Mouse (Mus musculus) lung, adult 2 months (tissue): ENCODE measurements around the gene Wdr19. TPM values are rescaled to one million over a fixed set of nuclear protein-coding genes. Genes with fewer than 3 reads are reported as not detected.
"Not testable (repeated sequence)": the region's sequence is repeated elsewhere in the genome, so short reads cannot be mapped to it uniquely, and the experiment has no call there.

Source experiments
- DNase-seq: peaks from one replicate; pipeline ENCODE4 v3.0.0; 2022
- H3K4me1 ChIP-seq: fragments of 200-500 bp; 2 replicates; pipeline ENCODE4 v1.6.1; 2011; ENCODE audit warnings: low read length; ENCODE audit not compliant: control insufficient read depth, insufficient read depth
- H3K4me3 ChIP-seq: fragments of 200-500 bp; replicated peaks from 2 replicates; pipeline ENCODE3; 2011; ENCODE audit warnings: low read depth, mild to moderate bottlenecking, control low read depth, low read length; ENCODE audit errors: extremely low read depth
- CTCF ChIP-seq: fragments of 200-500 bp; IDR thresholded peaks from 2 replicates; pipeline ENCODE4 v1.5.1; 2011; ENCODE audit warnings: mild to moderate bottlenecking, low read length, control low read depth; ENCODE audit not compliant: insufficient read depth
- POLR2A ChIP-seq: fragments of 200-500 bp; IDR thresholded peaks from 2 replicates; pipeline ENCODE4 v1.6.1; 2011; ENCODE audit warnings: low read depth, mild to moderate bottlenecking, control low read depth, low read length, borderline replicate concordance; ENCODE audit errors: extremely low read depth
- WGBS: fragments of 180-500 bp; shearing (Covaris S2); methylation state at CpG from one replicate; pipeline ENCODE4 v1.1.7; 2018; 5-methylcytosine and 5-hydroxymethylcytosine counted together
- polyA plus RNA-seq: library from polyadenylated mRNA; depleted of rRNA; stranded (reverse); fragments of >200 nt; gene quantifications from 2 replicates; pipeline ENCODE4 v1.2.3, GENCODE M21; 2012; rRNA removed

The Wdr19 gene
- polyA plus RNA-seq, 1 experiment, result 6.4 TPM

- no peak for TF ChIP-seq POLR2A
- TF ChIP-seq CTCF, result no peak
- H3K4me1 ChIP-seq, result 0 out of 2 replicates have a peak, but pooled peaks cover 2% of the 10 kb centered on the region
- 72% methylated on average over 6 of the region's 6 CpGs for WGBS
- DNase-seq, result no peak
- no peak overlapping the region for H3K4me3 ChIP-seq
These were observed 94.1 kb downstream of the Wdr19 start for GRCm38 (mm10) chr5:65293627-65294026.

- TF ChIP-seq CTCF, result no peak
- TF ChIP-seq POLR2A, result no peak
- DNase-seq, result no peak
- H3K4me1 ChIP-seq, result 0 out of 2 replicates have a peak, but pooled peaks cover 2% of the 10 kb centered on the region
- no peak overlapping the region for H3K4me3 ChIP-seq
- 20% methylated on average over 2 of the region's 2 CpGs for WGBS
These were observed 94.8 kb downstream of the Wdr19 start for GRCm38 (mm10) chr5:65294270-65294669.

- Histone ChIP-seq H3K4me3 (no peak overlapping the region), H3K4me1 (0 out of 2 replicates have a peak, but pooled peaks cover 2% of the 10 kb centered on the region)
- TF ChIP-seq POLR2A (no peak), CTCF (no peak)
- 74% methylated on average over 7 of the region's 7 CpGs for WGBS
- DNase-seq, result no peak
These were observed 98.9 kb downstream of the Wdr19 start for GRCm38 (mm10) chr5:65298167-65298950.

- not testable (repeated sequence) for H3K4me3 ChIP-seq, H3K4me1 ChIP-seq, DNase-seq
- WGBS, result 92% methylated on average over 1 of the region's 1 CpGs
These were observed 100.1 kb downstream of the Wdr19 start for GRCm38 (mm10) chr5:65299623-65300022.

- 93% methylated on average over 9 of the region's 9 CpGs for whole genome bisulfite sequencing
- TF ChIP-seq CTCF (no peak), POLR2A (no peak)
These were observed 100.6 kb downstream of the Wdr19 start for GRCm38 (mm10) chr5:65300121-65300520.

GRCm38 (mm10) chr5:65305516-65305915 lies 106.0 kb downstream of the Wdr19 start:
- H3K4me3 ChIP-seq, result no peak overlapping the region
- 82% methylated on average over 9 of the region's 9 CpGs for WGBS
- no peaks in the 10 kb centered on the region for H3K4me1 ChIP-seq
- TF ChIP-seq POLR2A (no peak), CTCF (no peak)
- DNase-seq, result no peak

More at GRCm38 (mm10) chr5:65300121-65300520, 100.6 kb downstream of the Wdr19 start:
- Histone ChIP-seq H3K4me3 (no peak overlapping the region), H3K4me1 (no peaks in the 10 kb centered on the region)
- DNase-seq, result no peak

GRCm38 (mm10) chr5:65308208-65308607 lies 108.7 kb downstream of the Wdr19 start:
- TF ChIP-seq CTCF (no peak), POLR2A (no peak)
- no peak overlapping the region for H3K4me3 ChIP-seq
- no peak for DNase-seq
- WGBS, result 82% methylated on average over 7 of the region's 7 CpGs
- H3K4me1 ChIP-seq, result no peaks in the 10 kb centered on the region

GRCm38 (mm10) chr5:65308866-65309265 lies 109.4 kb downstream of the Wdr19 start:
- WGBS, result 88% methylated on average over 3 of the region's 3 CpGs
- DNase-seq, result no peak
- H3K4me3 ChIP-seq, result no peak overlapping the region
- TF ChIP-seq CTCF, result no peak
- no peak for TF ChIP-seq POLR2A
- no peaks in the 10 kb centered on the region for H3K4me1 ChIP-seq

Other genes starting within 250 kb of the Wdr19 start
- gene Tlr6, start 239.6 kb upstream of the Wdr19 start, polyA plus RNA-seq, result 0.83 and 1.4 TPM in 2 replicates
- gene Fam114a1, start 229.6 kb upstream of the Wdr19 start, polyA plus RNA-seq, result 15.3 and 30.1 TPM in 2 replicates
- gene Tmem156, start 107.6 kb upstream of the Wdr19 start, polyA plus RNA-seq, result 0.49 and 1.5 TPM in 2 replicates
- gene Klhl5, start 92.2 kb upstream of the Wdr19 start, polyA plus RNA-seq, result 103 and 122 TPM in 2 replicates
- gene Rfc1, start 136.0 kb downstream of the Wdr19 start, polyA plus RNA-seq, result 7.4 and 11.6 TPM in 2 replicates
- 0.44 and 0.78 TPM in 2 replicates for gene Klb, start 148.6 kb downstream of the Wdr19 start, polyA plus RNA-seq
- 152 and 224 TPM in 2 replicates for gene Rpl9, start 191.7 kb downstream of the Wdr19 start, polyA plus RNA-seq
- 6.3 and 13.1 TPM in 2 replicates for gene Lias, start 191.8 kb downstream of the Wdr19 start, polyA plus RNA-seq
- 8.7 and 12.2 TPM in 2 replicates for gene Ugdh, start 236.3 kb downstream of the Wdr19 start, polyA plus RNA-seq